Comparison of ENCODE assay signal across 9 mouse cellular contexts in genomic region chr1:171698983-171699382, GRCm38 (mm10). TPM values are rescaled to one million over a fixed set of nuclear protein-coding genes. Genes with fewer than 3 reads are reported as not detected.
DNase-seq lines count a peak whose midpoint lies in the region; ATAC-seq lines count a peak whose summit lies in the region.
"Had no signal": no experiment of that assay in that cellular context is flagged by ENCODE, and none has a peak within 500 bp of the region (broad histone marks: within the 10 kb centered on the region; RNA-seq: fewer than 3 reads in every experiment).

No protein-coding gene starts in this region.

- no peak overlapping the region for H3K4me3 ChIP-seq in liver, embryonic 12.5 days

- no peaks in the 10 kb centered on the region for H3K36me3 ChIP-seq in liver, embryonic 12.5 days

- no peak for ATAC-seq in liver, embryonic 12.5 days
- ATAC-seq in frontal cortex, adult (ENCODE audit: low TSS enrichment), result peak; percentile 67

- no peaks in the 10 kb centered on the region for H3K27me3 ChIP-seq in liver, embryonic 12.5 days (replicated peaks)

- DNase-seq in adrenal gland, postnatal 10 days, result peak; percentile 9
- no peak for DNase-seq in adrenal gland, adult 8-10 months
- peak; percentile 60 for DNase-seq in liver
- peak; percentile 23 for DNase-seq in lung, postnatal 10 days
- DNase-seq in spleen, postnatal 4 days (ENCODE audit: low spot score in 2 of 2), result peak; percentile 67 to 79
- no peak for DNase-seq in kidney, adult 9 months

- 18% methylated on average over 6 of the region's 6 CpGs for WGBS in liver, embryonic 12.5 days (ENCODE audit: insufficient replicate concordance)

- no peaks in the 10 kb centered on the region for H3K4me1 ChIP-seq in liver, embryonic 12.5 days

- no peak overlapping the region for H3K9ac ChIP-seq in liver, embryonic 12.5 days

- no peak overlapping the region for H3K4me2 ChIP-seq in liver, embryonic 12.5 days

- no peak overlapping the region for H3K27ac ChIP-seq in liver, embryonic 12.5 days
- H3K27ac ChIP-seq: macrophage had no signal

- H3K9me3 ChIP-seq in liver, embryonic 12.5 days (replicated peaks), result no peaks in the 10 kb centered on the region

RNA-seq across cellular contexts. Expression of gene Cd48, which starts 17.2 kb away (rescaled TPM):
- total RNA-seq in adrenal gland, postnatal 10 days (2021), result 1 to 10 TPM; 4.7 TPM
- 1 to 10 TPM; 2.5 to 6.8 (median 4.1) TPM for total RNA-seq in adrenal gland, adult 8-10 months (2022)
- polyA plus RNA-seq in liver, embryonic 12.5 days (2016; fragmentation: Nextera tagmentation; extraction: Ambion mirVana), result 7.9 and 8.5 TPM in 2 replicates

RNA-seq across cellular contexts. Expression of gene Slamf7, which starts 46.1 kb away (rescaled TPM):
- 1 to 10 TPM; 1.1 TPM for total RNA-seq in adrenal gland, postnatal 10 days (2021)
- 1 to 10 TPM in 3 of 4 experiments, under 1 TPM in 1; 0.73 to 4.3 (median 2.0) TPM for total RNA-seq in adrenal gland, adult 8-10 months (2022)
- polyA plus RNA-seq in liver, embryonic 12.5 days (2016; fragmentation: Nextera tagmentation; extraction: Ambion mirVana), result not detected in 2 replicates

Comparison
In these comparisons a context has a peak if more than half of its experiments do, and no peak if none do; other contexts are left out.
1. DNase-seq: peak in adrenal gland, postnatal 10 days (single experiment), liver (single experiment), lung, postnatal 10 days (single experiment) and spleen, postnatal 4 days (2 of 2); none in adrenal gland, adult 8-10 months (single experiment) and kidney, adult 9 months (single experiment).